Mouse (Mus musculus): ENCODE results near the gene Hic2.
A peak's percentile ranks its signal among the peaks of the same experiment; 100 is the strongest.

Gene Hic2

GRCm38 (mm10) chr16:17233702-17234498 is 528 bp downstream of the Hic2 start:
- peak; percentile 63 for DNase-seq (ENCODE audit: low read depth, low spot score)

- DNase-seq (ENCODE audit: low read depth, low spot score): peak; percentile 84
These were observed 1.1 kb downstream of the Hic2 start for GRCm38 (mm10) chr16:17234499-17234895.

GRCm38 (mm10) chr16:17234916-17235665 is 1.7 kb downstream of the Hic2 start:
- peak; percentile 91 for DNase-seq (ENCODE audit: low read depth, low spot score)

GRCm38 (mm10) chr16:17237634-17238033 is 4.3 kb downstream of the Hic2 start:
- no peak for DNase-seq (ENCODE audit: low read depth, low spot score)

GRCm38 (mm10) chr16:17239409-17239808 is 6.0 kb downstream of the Hic2 start:
- no peak for DNase-seq (ENCODE audit: low read depth, low spot score)

GRCm38 (mm10) chr16:17243731-17244130 is 10.4 kb downstream of the Hic2 start:
- no peak for DNase-seq (ENCODE audit: low read depth, low spot score)

GRCm38 (mm10) chr16:17244996-17245395 is 11.6 kb downstream of the Hic2 start:
- no peak for DNase-seq (ENCODE audit: low read depth, low spot score)

GRCm38 (mm10) chr16:17247727-17248126 is 14.4 kb downstream of the Hic2 start:
- DNase-seq (ENCODE audit: low read depth, low spot score): no peak

GRCm38 (mm10) chr16:17249135-17249534 is 15.8 kb downstream of the Hic2 start:
- DNase-seq (ENCODE audit: low read depth, low spot score): peak; percentile 79

- no peak for DNase-seq (ENCODE audit: low read depth, low spot score)
These were observed 18.2 kb downstream of the Hic2 start for GRCm38 (mm10) chr16:17251539-17251938.

GRCm38 (mm10) chr16:17252086-17252726 is 18.8 kb downstream of the Hic2 start:
- DNase-seq (ENCODE audit: low read depth, low spot score): no peak

GRCm38 (mm10) chr16:17252841-17253240 is 19.5 kb downstream of the Hic2 start:
- no peak for DNase-seq (ENCODE audit: low read depth, low spot score)

- DNase-seq (ENCODE audit: low read depth, low spot score): no peak
These were observed 20.7 kb downstream of the Hic2 start for GRCm38 (mm10) chr16:17254005-17254597.

- DNase-seq (ENCODE audit: low read depth, low spot score): no peak
These were observed 21.9 kb downstream of the Hic2 start for GRCm38 (mm10) chr16:17255270-17255669.

- no peak for DNase-seq (ENCODE audit: low read depth, low spot score)
These were observed 24.0 kb downstream of the Hic2 start for GRCm38 (mm10) chr16:17257359-17257821.

- no peak for DNase-seq (ENCODE audit: low read depth, low spot score)
These were observed 25.5 kb downstream of the Hic2 start for GRCm38 (mm10) chr16:17258917-17259316.

- DNase-seq (ENCODE audit: low read depth, low spot score): no peak
These were observed 28.0 kb downstream of the Hic2 start for GRCm38 (mm10) chr16:17261341-17261740.

GRCm38 (mm10) chr16:17266113-17266512 is 32.7 kb downstream of the Hic2 start:
- DNase-seq (ENCODE audit: low read depth, low spot score): no peak

- no peak for DNase-seq (ENCODE audit: low read depth, low spot score)
These were observed 34.6 kb downstream of the Hic2 start for GRCm38 (mm10) chr16:17267937-17268336.

- no peak for DNase-seq (ENCODE audit: low read depth, low spot score)
These were observed 36.5 kb downstream of the Hic2 start for GRCm38 (mm10) chr16:17269872-17270271.

GRCm38 (mm10) chr16:17271124-17271523 is 37.8 kb downstream of the Hic2 start:
- DNase-seq (ENCODE audit: low read depth, low spot score): peak; percentile 51

GRCm38 (mm10) chr16:17271856-17272255 is 38.5 kb downstream of the Hic2 start:
- DNase-seq (ENCODE audit: low read depth, low spot score): no peak

Measured in 3T3-L1 (cell line).